Mouse (Mus musculus): ENCODE results near the gene Msrb3. TPM values are rescaled to one million over a fixed set of nuclear protein-coding genes. Genes with fewer than 3 reads are reported as not detected.

Gene Msrb3
- polyA plus RNA-seq, 1 experiment, result 28.9 TPM

GRCm38 (mm10) chr10:120820781-120821300, 78.1 kb downstream of the Msrb3 start:
- Histone ChIP-seq H3K4me3 (ENCODE audit: insufficient read depth, low read depth, low read length) (no peak overlapping the region), H3K4me1 (ENCODE audit: control insufficient read depth, insufficient read depth, insufficient read length, low read length) (no peaks in the 10 kb centered on the region), H3K27ac (replicated peaks; ENCODE audit: low read depth, low read length) (no peak overlapping the region)

DNA sequence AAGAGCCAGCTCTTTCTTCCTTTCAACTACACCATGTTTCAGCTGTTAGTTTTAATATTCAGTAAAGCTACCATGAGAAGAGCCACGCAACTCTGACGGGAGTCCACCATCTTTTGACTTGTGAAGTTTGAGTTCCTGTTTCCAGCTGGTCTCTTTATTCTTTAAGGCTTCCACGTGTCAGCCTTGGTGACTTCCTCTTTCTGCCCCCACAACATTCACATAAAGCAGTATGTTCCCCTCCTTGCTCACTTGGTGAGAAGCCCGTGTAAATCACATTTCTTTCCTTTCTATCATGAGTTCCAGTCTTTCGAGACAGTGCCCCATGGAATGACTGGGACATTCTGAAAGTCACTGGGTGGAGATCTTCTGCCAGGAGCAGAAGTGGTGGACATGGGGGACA, 83.6 kb downstream of the Msrb3 start:
- Histone ChIP-seq H3K27ac (replicated peaks; ENCODE audit: low read depth, low read length) (no peak overlapping the region), H3K4me3 (ENCODE audit: insufficient read depth, low read depth, low read length) (no peak overlapping the region), H3K4me1 (ENCODE audit: control insufficient read depth, insufficient read depth, insufficient read length, low read length) (no peaks in the 10 kb centered on the region)

DNA sequence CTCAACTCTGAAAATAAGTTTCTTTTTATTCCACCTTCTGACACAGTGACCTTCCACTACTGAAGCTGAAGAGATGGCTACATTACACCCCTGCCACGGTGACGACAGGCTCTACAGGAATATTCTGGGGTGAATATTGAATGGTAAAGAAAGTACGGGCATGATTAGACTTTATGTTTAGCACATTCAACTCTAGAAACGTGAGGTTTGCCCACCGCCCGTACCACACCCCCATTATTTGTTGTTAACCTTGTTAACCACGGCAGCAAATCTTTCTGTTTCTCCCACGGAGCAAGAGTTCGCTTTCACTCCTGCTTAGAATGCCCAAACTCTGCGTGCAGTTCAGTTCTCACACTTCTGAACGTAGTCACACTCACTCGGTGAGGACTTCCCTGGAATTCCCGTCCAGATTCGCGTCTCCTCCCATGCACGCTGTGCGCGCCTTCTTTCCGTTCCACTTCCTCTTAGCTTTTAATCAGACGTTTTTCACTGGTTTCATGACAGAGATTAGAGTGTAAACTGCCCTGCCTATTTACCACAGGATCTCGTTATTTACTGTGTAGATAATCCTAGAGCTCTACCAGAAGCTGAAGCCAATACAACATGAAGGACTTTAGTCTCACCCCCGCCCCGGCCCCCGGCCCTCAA, 87.0 kb downstream of the Msrb3 start:
- no peaks in the 10 kb centered on the region for H3K4me1 ChIP-seq (ENCODE audit: control insufficient read depth, insufficient read depth, insufficient read length, low read length)
- no peak overlapping the region for H3K27ac ChIP-seq (replicated peaks; ENCODE audit: low read depth, low read length)
- no peak overlapping the region for H3K4me3 ChIP-seq (ENCODE audit: insufficient read depth, low read depth, low read length)

GRCm38 (mm10) chr10:120810832-120811571, 87.9 kb downstream of the Msrb3 start:
- H3K4me3 ChIP-seq (ENCODE audit: insufficient read depth, low read depth, low read length), result no peak overlapping the region
- no peak overlapping the region for H3K27ac ChIP-seq (replicated peaks; ENCODE audit: low read depth, low read length)
- no peaks in the 10 kb centered on the region for H3K4me1 ChIP-seq (ENCODE audit: control insufficient read depth, insufficient read depth, insufficient read length, low read length)

DNA sequence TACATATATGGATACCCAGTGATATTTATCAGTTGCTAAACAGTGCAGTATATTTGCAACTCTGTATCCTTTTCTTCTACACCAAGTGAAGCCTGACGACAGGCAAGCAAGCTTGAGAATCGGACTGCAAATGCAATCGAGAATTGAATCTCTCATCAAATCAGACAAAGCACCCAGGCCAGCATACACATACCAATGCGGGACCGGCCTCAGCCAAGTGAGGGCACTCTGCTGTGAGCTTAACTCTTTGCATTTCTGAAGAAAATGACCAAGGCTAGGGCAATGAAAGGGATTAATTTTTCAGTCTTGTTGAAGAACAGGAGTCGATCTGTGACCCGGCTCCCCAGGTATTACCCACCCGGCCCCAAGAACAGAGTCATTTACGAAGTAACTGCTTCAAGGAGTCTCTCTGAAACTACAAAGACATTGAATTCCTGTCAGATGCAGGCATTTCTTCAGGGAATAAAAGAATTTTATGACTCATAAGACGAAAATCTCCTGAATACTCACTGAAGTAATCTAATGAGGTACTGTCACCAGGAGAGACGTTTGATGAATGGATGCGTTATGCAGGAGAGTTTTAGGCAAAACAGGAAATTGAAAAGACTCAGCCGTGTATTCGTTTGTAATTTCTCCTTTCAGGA, 88.7 kb downstream of the Msrb3 start:
- Histone ChIP-seq H3K4me1 (ENCODE audit: control insufficient read depth, insufficient read depth, insufficient read length, low read length) (no peaks in the 10 kb centered on the region), H3K27ac (replicated peaks; ENCODE audit: low read depth, low read length) (no peak overlapping the region), H3K4me3 (ENCODE audit: insufficient read depth, low read depth, low read length) (no peak overlapping the region)

- no peak overlapping the region for H3K4me3 ChIP-seq (ENCODE audit: insufficient read depth, low read depth, low read length)
- no peak overlapping the region for H3K27ac ChIP-seq (replicated peaks; ENCODE audit: low read depth, low read length)
- no peaks in the 10 kb centered on the region for H3K4me1 ChIP-seq (ENCODE audit: control insufficient read depth, insufficient read depth, insufficient read length, low read length)
Observed at GRCm38 (mm10) chr10:120808167-120808566, 90.7 kb downstream of the Msrb3 start.

DNA sequence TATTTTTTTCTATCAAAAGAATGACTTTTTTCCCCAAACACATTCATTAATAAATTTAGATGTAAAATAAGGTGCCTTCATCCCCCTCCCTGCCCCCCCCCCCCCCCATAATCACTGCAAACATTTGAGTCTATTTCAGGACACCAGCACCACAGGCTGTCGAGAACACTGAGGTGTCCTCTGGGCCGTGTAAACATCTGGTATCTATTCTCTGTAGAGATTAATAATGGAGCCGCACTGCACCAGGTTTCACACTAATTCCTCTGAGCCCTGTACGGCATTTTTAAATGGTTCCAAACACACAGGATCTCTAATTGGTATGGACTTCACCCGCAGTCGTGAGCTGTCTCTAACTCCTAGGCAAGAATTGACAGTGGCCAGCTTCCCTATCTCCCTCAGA, 97.8 kb downstream of the Msrb3 start:
- no peak overlapping the region for H3K4me3 ChIP-seq (ENCODE audit: insufficient read depth, low read depth, low read length)

DNA sequence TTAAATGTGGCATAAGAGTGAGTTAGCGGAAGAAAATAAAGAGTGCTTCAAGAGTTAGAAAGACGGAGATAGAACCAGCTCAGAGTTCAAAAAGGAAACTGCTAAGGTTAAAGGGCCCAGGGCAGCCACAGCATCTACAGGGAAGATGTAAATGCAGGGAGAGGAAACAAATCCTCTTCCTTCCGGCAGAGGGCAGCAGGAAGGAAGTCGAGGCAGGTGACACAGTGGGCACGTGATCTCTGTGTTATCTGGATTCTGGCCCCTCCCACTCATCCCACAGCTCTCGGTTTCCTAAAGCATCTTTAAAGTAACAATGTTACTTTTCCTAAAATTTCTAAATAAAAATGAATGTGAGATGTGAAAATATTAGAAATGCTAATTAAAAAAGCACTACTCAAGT, 99.4 kb downstream of the Msrb3 start:
- Histone ChIP-seq H3K4me3 (ENCODE audit: insufficient read depth, low read depth, low read length) (no peak overlapping the region), H3K27ac (replicated peaks; ENCODE audit: low read depth, low read length) (no peak overlapping the region), H3K4me1 (ENCODE audit: control insufficient read depth, insufficient read depth, insufficient read length, low read length) (0 out of 2 replicates have a peak, but pooled peaks cover 4% of the 10 kb centered on the region)

More for the DNA sequence above, 97.8 kb downstream of the Msrb3 start:
- Histone ChIP-seq H3K27ac (replicated peaks; ENCODE audit: low read depth, low read length) (no peak overlapping the region), H3K4me1 (ENCODE audit: control insufficient read depth, insufficient read depth, insufficient read length, low read length) (0 out of 2 replicates have a peak, but pooled peaks cover 4% of the 10 kb centered on the region)

GRCm38 (mm10) chr10:120796749-120797148, 102.2 kb downstream of the Msrb3 start:
- no peaks in the 10 kb centered on the region for H3K4me1 ChIP-seq (ENCODE audit: control insufficient read depth, insufficient read depth, insufficient read length, low read length)
- H3K4me3 ChIP-seq (ENCODE audit: insufficient read depth, low read depth, low read length), result no peak overlapping the region

GRCm38 (mm10) chr10:120794391-120794817, 104.5 kb downstream of the Msrb3 start:
- no peak overlapping the region for H3K4me3 ChIP-seq (ENCODE audit: insufficient read depth, low read depth, low read length)
- H3K27ac ChIP-seq (replicated peaks; ENCODE audit: low read depth, low read length), result no peak overlapping the region
- no peaks in the 10 kb centered on the region for H3K4me1 ChIP-seq (ENCODE audit: control insufficient read depth, insufficient read depth, insufficient read length, low read length)

More at GRCm38 (mm10) chr10:120796749-120797148, 102.2 kb downstream of the Msrb3 start:
- no peak overlapping the region for H3K27ac ChIP-seq (replicated peaks; ENCODE audit: low read depth, low read length)

DNA sequence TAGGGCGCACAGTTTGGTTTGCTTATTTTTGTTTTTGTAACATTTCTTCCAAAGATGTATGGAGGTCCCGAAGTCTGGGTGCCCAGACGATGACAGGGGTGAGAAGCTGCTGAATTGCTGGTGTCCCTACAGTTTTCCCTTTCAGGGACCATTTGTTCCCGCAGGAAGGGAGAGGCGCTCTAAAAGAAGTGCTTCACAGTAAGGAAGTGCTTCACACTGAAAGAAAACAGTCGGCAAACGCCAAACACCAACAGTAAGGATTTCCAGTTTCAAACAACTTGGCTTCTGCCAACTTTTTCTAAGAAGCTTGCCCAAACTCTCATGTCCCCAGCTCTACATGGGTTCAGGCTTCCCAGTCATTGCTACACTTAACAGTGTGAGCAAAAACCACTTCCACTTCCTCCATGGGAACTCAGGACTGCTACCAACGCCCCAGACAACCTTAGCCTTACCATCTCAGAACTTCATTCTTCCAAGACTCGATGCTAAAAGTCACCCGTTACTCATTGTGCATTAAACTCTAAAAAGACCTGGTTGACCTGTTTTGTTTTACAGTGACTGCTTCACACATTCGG, 106.6 kb downstream of the Msrb3 start:
- Histone ChIP-seq H3K4me1 (ENCODE audit: control insufficient read depth, insufficient read depth, insufficient read length, low read length) (no peaks in the 10 kb centered on the region), H3K27ac (replicated peaks; ENCODE audit: low read depth, low read length) (no peak overlapping the region), H3K4me3 (ENCODE audit: insufficient read depth, low read depth, low read length) (no peak overlapping the region)

DNA sequence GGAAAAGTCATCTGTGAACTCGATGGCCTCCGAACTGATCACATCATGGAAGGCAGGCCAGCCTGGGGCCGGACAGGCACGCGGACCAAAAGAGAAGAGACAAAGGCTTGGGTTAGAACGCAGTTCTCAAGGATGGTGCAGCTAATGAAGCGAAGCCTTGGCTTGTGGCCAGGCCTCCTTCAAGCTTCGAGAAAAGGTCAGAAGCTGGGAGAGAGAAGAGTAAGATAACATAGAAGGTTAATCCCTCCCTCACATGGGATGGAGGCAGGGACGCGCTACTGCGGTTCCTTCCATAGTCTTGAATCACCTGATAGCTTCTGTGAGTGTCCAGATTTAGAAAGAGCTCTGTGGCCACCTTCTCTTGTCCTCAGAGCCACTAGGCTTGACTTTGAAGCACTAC, 107.5 kb downstream of the Msrb3 start:
- no peak overlapping the region for H3K27ac ChIP-seq (replicated peaks; ENCODE audit: low read depth, low read length)
- no peak overlapping the region for H3K4me3 ChIP-seq (ENCODE audit: insufficient read depth, low read depth, low read length)
- no peaks in the 10 kb centered on the region for H3K4me1 ChIP-seq (ENCODE audit: control insufficient read depth, insufficient read depth, insufficient read length, low read length)

- Histone ChIP-seq H3K4me3 (ENCODE audit: insufficient read depth, low read depth, low read length) (no peak overlapping the region), H3K27ac (replicated peaks; ENCODE audit: low read depth, low read length) (no peak overlapping the region), H3K4me1 (ENCODE audit: control insufficient read depth, insufficient read depth, insufficient read length, low read length) (no peaks in the 10 kb centered on the region)
Observed at GRCm38 (mm10) chr10:120787202-120787601, 111.7 kb downstream of the Msrb3 start.

DNA sequence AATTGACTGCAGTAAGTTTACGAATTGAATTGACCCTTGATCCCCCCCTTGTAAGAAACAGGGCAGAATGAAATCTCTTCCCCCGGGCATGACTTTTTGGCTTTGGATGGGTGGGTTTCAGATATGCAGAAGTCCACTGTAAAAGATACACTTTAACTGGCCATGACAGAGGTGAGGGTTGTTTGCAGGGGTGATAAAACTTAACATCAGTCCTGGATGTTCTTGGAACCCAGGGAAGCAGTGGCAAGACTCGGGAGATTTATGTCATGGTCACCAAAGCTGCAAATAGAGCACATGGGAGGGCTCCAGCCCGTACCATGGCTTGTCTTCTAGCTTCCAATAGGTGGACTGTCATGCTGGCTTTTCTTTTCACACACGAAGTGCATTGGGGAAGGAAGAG, 114.4 kb downstream of the Msrb3 start:
- Histone ChIP-seq H3K27ac (replicated peaks; ENCODE audit: low read depth, low read length) (no peak overlapping the region), H3K4me3 (ENCODE audit: insufficient read depth, low read depth, low read length) (no peak overlapping the region), H3K4me1 (ENCODE audit: control insufficient read depth, insufficient read depth, insufficient read length, low read length) (no peaks in the 10 kb centered on the region)

- H3K27ac ChIP-seq (replicated peaks; ENCODE audit: low read depth, low read length), result no peak overlapping the region
- H3K4me1 ChIP-seq (ENCODE audit: control insufficient read depth, insufficient read depth, insufficient read length, low read length), result no peaks in the 10 kb centered on the region
- no peak overlapping the region for H3K4me3 ChIP-seq (ENCODE audit: insufficient read depth, low read depth, low read length)
Observed at GRCm38 (mm10) chr10:120783393-120783792, 115.5 kb downstream of the Msrb3 start.

Measured in brown adipose tissue, adult 24 weeks (tissue).